Mouse (Mus musculus): ENCODE results near the gene Gnat3. TPM values are rescaled to one million over a fixed set of nuclear protein-coding genes. Genes with fewer than 3 reads are reported as not detected.

Gene Gnat3
- polyA plus RNA-seq, 1 experiment: not detected

GRCm38 (mm10) chr5:17934501-17934900 is 27.8 kb upstream of the Gnat3 start:
- H3K27me3 ChIP-seq (ENCODE audit: control insufficient read depth, insufficient read depth, low read length): no peaks in the 10 kb centered on the region
- DNase-seq (ENCODE audit: low read depth in 1 of 2, low spot score in 2 of 2): no peak
- no peak overlapping the region for H3K4me3 ChIP-seq (ENCODE audit: extremely low read depth, insufficient read depth, insufficient read length)
- TF ChIP-seq POLR2A (IDR thresholded peaks at IDR 0.05; ENCODE audit: low read depth, low read length): no peak
- no peak for TF ChIP-seq CTCF (IDR thresholded peaks at IDR 0.05; ENCODE audit: extremely low read depth, insufficient read depth, insufficient read length, insufficient replicate concordance)
- H3K4me1 ChIP-seq (ENCODE audit: control insufficient read depth, insufficient read depth, insufficient read length): no peaks in the 10 kb centered on the region
- H3K27ac ChIP-seq (ENCODE audit: insufficient read depth, low read length): no peak overlapping the region
- no peaks in the 10 kb centered on the region for H3K36me3 ChIP-seq (ENCODE audit: control insufficient read depth, insufficient read depth, low read length)
- 97% methylated on average over 1 of the region's 1 CpGs for WGBS

- DNase-seq (ENCODE audit: low read depth in 1 of 2, low spot score in 2 of 2): no peak
These were observed 24.0 kb upstream of the Gnat3 start for GRCm38 (mm10) chr5:17938170-17938939.

GRCm38 (mm10) chr5:17956468-17956867 is 5.9 kb upstream of the Gnat3 start:
- Histone ChIP-seq H3K36me3 (ENCODE audit: control insufficient read depth, insufficient read depth, low read length) (no peaks in the 10 kb centered on the region), H3K27ac (ENCODE audit: insufficient read depth, low read length) (no peak overlapping the region), H3K4me1 (ENCODE audit: control insufficient read depth, insufficient read depth, insufficient read length) (no peaks in the 10 kb centered on the region), H3K27me3 (ENCODE audit: control insufficient read depth, insufficient read depth, low read length) (no peaks in the 10 kb centered on the region), H3K4me3 (ENCODE audit: extremely low read depth, insufficient read depth, insufficient read length) (no peak overlapping the region)
- WGBS: 62% methylated on average over 1 of the region's 1 CpGs
- DNase-seq (ENCODE audit: low read depth in 1 of 2, low spot score in 2 of 2): no peak
- no peak for TF ChIP-seq POLR2A (IDR thresholded peaks at IDR 0.05; ENCODE audit: low read depth, low read length)
- TF ChIP-seq CTCF (IDR thresholded peaks at IDR 0.05; ENCODE audit: extremely low read depth, insufficient read depth, insufficient read length, insufficient replicate concordance): no peak

More at GRCm38 (mm10) chr5:17938170-17938939, 24.0 kb upstream of the Gnat3 start:
- Histone ChIP-seq H3K27ac (ENCODE audit: insufficient read depth, low read length) (no peak overlapping the region), H3K4me3 (ENCODE audit: extremely low read depth, insufficient read depth, insufficient read length) (no peak overlapping the region), H3K27me3 (ENCODE audit: control insufficient read depth, insufficient read depth, low read length) (no peaks in the 10 kb centered on the region), H3K36me3 (ENCODE audit: control insufficient read depth, insufficient read depth, low read length) (no peaks in the 10 kb centered on the region), H3K4me1 (ENCODE audit: control insufficient read depth, insufficient read depth, insufficient read length) (no peaks in the 10 kb centered on the region)
- 83% methylated on average over 1 of the region's 1 CpGs for WGBS
- no peak for TF ChIP-seq POLR2A (IDR thresholded peaks at IDR 0.05; ENCODE audit: low read depth, low read length)
- TF ChIP-seq CTCF (IDR thresholded peaks at IDR 0.05; ENCODE audit: extremely low read depth, insufficient read depth, insufficient read length, insufficient replicate concordance): no peak

GRCm38 (mm10) chr5:17969704-17970390 is 7.5 kb downstream of the Gnat3 start:
- WGBS: 86% methylated on average over 13 of the region's 13 CpGs
- Histone ChIP-seq H3K4me1 (ENCODE audit: control insufficient read depth, insufficient read depth, insufficient read length) (no peaks in the 10 kb centered on the region), H3K27me3 (ENCODE audit: control insufficient read depth, insufficient read depth, low read length) (no peaks in the 10 kb centered on the region), H3K27ac (ENCODE audit: insufficient read depth, low read length) (no peak overlapping the region), H3K4me3 (ENCODE audit: extremely low read depth, insufficient read depth, insufficient read length) (no peak overlapping the region), H3K36me3 (ENCODE audit: control insufficient read depth, insufficient read depth, low read length) (no peaks in the 10 kb centered on the region)
- no peak for TF ChIP-seq POLR2A (IDR thresholded peaks at IDR 0.05; ENCODE audit: low read depth, low read length)
- no peak for TF ChIP-seq CTCF (IDR thresholded peaks at IDR 0.05; ENCODE audit: extremely low read depth, insufficient read depth, insufficient read length, insufficient replicate concordance)
- no peak for DNase-seq (ENCODE audit: low read depth in 1 of 2, low spot score in 2 of 2)

GRCm38 (mm10) chr5:17970391-17970730 is 8.0 kb downstream of the Gnat3 start:
- no peak overlapping the region for H3K27ac ChIP-seq (ENCODE audit: insufficient read depth, low read length)
- TF ChIP-seq POLR2A (IDR thresholded peaks at IDR 0.05; ENCODE audit: low read depth, low read length): no peak
- no peak for TF ChIP-seq CTCF (IDR thresholded peaks at IDR 0.05; ENCODE audit: extremely low read depth, insufficient read depth, insufficient read length, insufficient replicate concordance)
- H3K36me3 ChIP-seq (ENCODE audit: control insufficient read depth, insufficient read depth, low read length): no peaks in the 10 kb centered on the region
- no peak overlapping the region for H3K4me3 ChIP-seq (ENCODE audit: extremely low read depth, insufficient read depth, insufficient read length)
- no peaks in the 10 kb centered on the region for H3K27me3 ChIP-seq (ENCODE audit: control insufficient read depth, insufficient read depth, low read length)
- no peak for DNase-seq (ENCODE audit: low read depth in 1 of 2, low spot score in 2 of 2)
- WGBS: 81% methylated on average over 3 of the region's 3 CpGs
- no peaks in the 10 kb centered on the region for H3K4me1 ChIP-seq (ENCODE audit: control insufficient read depth, insufficient read depth, insufficient read length)

- Histone ChIP-seq H3K4me1 (ENCODE audit: control insufficient read depth, insufficient read depth, insufficient read length) (no peaks in the 10 kb centered on the region), H3K36me3 (ENCODE audit: control insufficient read depth, insufficient read depth, low read length) (no peaks in the 10 kb centered on the region), H3K4me3 (ENCODE audit: extremely low read depth, insufficient read depth, insufficient read length) (no peak overlapping the region), H3K27ac (ENCODE audit: insufficient read depth, low read length) (no peak overlapping the region), H3K27me3 (ENCODE audit: control insufficient read depth, insufficient read depth, low read length) (no peaks in the 10 kb centered on the region)
- 74% methylated on average over 5 of the region's 5 CpGs for WGBS
- no peak for TF ChIP-seq POLR2A (IDR thresholded peaks at IDR 0.05; ENCODE audit: low read depth, low read length)
- TF ChIP-seq CTCF (IDR thresholded peaks at IDR 0.05; ENCODE audit: extremely low read depth, insufficient read depth, insufficient read length, insufficient replicate concordance): no peak
- no peak for DNase-seq (ENCODE audit: low read depth in 1 of 2, low spot score in 2 of 2)
These were observed 18.3 kb downstream of the Gnat3 start for GRCm38 (mm10) chr5:17980501-17981121.

Data from spleen, adult 2 months (tissue).